Mouse (Mus musculus) lung, adult 18-20 months (tissue): Measurements from ENCODE around the gene Vangl1.
"Not testable (repeated sequence)": the region's sequence is repeated elsewhere in the genome, so short reads cannot be mapped to it uniquely, and the experiment has no call there.

ENCODE experiments used
- DNase-seq, 2 experiments: peaks; one replicate each; pipeline ENCODE4 v3.0.0; 2022; ENCODE audit warnings: mixed read lengths in 2 of 2

Gene Vangl1

DNA sequence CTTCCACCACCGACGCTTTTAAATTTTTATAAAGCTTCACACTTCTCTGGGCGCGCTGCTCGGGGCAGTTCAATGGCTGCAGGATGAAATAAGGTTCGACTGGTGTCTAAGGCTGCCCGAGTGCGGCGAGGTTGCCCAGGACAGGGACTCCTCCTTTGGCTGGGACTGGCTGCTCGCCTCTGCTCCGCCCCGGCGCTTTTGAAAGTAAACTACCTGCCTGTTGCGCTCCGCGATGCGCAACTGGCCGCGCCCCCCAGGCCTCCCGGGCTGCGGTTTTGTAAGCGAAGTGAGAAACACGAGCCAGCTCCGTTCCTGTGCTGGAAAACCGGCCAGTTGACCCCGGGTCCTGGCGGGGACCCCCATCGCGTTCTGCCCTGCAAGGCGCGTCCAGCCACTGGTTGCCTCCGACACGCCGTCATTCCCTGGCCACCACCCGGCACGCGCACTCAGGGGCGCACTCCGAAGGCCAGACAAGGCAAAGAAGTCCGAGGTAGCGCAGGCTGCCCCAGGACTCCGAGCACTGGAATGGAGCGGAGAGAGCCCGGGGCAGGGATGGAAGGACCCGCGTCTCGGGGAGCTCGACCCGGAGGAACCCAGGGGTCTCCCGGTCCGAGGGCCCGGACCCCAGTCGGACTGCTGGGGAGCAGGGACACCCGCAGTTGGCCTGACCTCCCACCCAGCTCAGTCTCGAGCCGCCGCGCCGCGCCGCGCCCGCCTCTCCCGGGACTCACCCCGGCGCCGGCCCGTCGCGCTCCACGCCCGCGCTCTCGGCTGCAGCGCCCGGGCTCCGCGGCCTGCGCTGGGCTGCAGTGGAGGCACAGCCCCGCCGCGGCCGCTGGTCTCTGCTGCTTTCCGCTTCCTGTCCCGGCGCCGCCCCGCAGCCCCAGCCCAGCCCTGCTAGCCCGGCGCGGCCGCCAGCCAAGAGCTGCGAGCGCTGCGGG is at the start of gene Vangl1:
Gene Vangl1 (minus strand): TSS at position 913 of the 941 bp plus-strand sequence.
- DNase-seq, result peak; percentile 74 to 80

DNA sequence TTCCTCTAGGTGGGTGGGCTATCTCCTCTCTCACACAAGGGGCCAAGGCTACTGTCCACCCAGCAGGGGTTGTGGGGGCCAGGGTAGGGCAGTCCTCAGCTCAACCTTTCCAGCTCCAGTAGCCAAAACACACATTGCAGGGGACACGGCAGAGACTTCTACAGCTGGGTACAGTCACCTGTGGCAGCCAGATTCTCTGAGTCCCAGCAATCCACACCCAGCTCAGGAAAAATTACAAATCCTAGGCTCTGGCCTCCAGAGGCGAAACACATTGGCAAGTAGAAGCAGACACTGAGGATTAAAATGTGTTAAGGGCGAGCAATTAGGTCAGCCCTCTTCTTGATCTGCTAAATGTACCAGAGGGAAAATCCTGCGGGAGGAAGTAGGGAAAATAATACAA is 49.1 kb upstream of the Vangl1 start:
- DNase-seq, result no peak

DNA sequence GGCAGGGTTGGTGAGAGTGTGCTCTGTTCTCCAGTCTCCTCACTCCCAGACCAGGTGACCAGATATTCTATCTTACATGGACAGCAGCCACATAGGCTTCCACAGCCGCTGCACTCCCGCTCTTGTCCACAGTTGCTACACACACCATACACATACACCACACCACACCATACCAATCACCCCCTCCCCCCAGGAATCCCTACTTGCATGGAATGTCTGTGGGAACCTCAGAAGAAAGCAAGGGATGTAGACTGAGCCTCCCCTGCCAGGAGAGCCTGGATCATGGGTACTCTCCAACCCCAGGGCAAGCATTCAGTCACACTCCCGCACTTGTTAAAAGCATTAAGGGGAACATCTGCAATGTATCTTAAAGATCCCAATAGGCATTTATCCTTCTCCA is 48.4 kb upstream of the Vangl1 start:
- DNase-seq, result no peak

DNA sequence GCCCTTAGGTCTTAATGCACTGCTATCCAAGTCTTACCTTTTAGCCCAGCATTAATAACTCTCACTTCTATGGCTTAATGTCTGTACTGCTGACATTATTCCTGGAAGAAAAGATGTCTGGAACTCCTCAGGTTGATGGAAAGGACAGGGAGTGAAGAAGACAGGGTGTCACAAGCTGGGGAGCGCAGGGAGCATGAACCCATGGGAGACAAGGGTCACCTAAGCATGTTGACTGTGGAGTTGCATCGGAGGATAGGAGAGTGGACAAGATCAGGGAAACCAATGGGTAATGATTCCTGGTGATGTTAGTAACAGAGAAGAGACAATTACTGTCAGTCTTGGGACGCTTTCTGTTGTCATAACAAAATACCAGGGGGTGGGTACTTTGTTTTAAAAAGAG is 46.4 kb upstream of the Vangl1 start:
- no peak for DNase-seq

DNA sequence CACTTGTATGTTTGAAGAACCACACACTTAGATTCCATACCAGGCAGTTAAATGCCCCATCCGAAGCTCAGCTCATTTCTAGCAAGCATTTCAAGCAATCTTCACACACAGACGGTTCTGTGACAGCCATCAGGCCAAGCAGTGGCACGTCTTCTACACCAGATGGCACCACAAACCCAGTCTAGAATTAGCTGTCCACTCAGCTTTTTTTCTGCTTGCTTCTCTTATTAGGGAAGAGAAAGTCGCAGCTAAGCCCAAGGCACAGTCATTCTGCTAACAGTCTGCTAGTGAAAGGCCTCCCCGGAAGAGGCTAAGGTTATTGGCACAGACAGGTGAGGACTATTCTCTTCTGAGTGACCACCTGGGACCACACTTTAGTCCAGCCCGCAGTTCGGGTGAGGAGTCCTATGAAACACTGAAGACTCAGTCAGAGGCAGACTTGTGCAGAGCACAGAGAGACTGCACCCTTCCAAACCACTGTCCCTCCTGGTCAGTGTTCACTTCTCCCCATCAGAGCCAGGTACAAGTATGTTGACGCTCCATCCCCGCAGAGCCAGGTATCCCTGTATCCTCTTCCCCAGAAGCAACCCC is 45.0 kb upstream of the Vangl1 start:
- peak; percentile 25 to 31 for DNase-seq

DNA sequence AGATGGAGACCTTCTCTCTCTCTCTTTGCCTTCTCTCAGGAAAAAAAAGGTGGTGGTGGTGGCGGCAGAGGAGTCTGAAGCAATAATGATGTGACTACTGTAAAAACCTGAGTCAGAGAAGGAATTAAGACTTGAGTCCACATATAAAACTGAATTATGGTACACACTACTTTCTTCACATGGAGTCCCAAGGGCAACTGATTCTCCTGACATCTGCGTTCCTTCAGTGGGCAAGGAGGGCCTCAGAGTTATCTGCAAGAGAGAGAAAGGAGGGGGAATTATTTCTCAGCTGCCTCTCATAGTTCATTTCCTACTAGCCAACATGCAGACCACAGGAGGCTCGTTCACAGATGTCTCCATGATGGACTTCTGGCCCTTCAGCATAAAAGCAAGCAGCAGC is 40.1 kb upstream of the Vangl1 start:
- DNase-seq, result no peak

DNA sequence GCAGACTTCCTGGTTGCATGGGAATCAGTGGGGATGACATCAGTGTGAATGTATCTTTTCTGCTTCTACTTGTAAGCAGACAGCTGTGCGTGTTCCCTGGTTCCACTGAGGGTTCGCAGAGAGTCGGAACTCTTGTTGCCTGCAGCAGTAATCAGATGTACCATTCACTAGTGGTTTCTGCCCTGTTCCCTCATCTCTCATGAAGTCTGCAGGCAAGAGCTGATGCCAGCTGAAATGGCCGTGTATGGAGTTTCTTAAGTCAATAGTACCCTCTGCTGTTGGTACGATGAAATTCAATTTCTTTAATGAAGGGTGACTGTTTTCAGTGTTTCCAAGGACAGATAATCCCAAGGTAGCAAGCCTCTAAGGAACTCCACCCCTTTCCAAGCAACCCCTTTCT is 38.4 kb upstream of the Vangl1 start:
- peak in 1 of 2 experiments; percentile 9 for DNase-seq

DNA sequence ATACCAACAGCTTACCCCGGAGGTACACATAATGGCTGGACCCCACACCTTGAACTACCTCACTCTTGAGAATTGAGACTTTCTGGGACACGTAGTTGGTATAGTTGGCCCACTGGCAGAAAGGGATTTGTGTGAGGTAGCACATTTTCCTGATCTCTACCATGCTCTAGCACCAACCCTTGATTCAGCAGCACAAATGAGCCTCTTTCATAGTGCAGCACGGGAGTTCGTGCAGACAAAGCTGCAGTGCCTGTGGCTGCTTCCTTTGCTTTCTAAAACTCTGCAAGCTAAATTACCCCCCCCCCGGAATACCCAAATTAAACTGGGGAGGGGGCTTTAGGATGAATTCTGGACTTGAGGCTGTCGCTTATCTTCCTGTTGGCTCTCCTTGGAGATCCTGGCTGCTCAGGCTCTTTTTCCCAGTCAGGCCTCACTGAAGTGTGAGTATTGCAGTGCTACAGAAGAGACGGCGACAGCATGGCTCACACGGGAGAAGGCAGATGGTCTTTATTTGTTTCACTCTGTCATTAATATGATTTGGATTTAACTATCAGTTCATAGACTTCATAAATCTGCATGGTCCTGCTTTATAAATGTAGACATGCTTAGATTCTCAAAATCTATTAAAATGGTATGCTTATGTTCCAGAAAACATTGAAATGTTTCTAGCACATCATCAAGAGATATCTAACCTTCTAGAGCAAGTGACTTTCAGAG is 27.1 kb upstream of the Vangl1 start:
- DNase-seq, result no peak

DNA sequence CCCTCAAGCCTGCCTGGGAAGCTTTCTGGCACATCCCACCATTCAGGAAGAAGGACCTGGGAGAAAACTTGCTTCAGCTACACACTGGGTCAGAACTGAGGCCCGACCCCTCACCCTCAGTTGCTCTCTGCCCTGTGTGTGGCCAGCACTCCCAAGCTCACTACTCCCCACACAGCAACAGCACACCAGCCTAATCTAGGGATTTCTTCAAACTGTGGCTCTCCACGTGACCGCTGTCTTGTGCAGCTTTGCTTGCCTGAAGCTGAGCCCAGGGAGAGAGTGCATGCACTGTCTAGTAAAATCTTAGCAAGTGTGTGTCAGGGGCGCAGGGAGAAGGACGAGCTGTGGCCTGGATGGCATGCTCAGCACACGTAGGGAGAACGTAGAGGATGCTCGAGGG is 18.3 kb upstream of the Vangl1 start:
- DNase-seq, result no peak

DNA sequence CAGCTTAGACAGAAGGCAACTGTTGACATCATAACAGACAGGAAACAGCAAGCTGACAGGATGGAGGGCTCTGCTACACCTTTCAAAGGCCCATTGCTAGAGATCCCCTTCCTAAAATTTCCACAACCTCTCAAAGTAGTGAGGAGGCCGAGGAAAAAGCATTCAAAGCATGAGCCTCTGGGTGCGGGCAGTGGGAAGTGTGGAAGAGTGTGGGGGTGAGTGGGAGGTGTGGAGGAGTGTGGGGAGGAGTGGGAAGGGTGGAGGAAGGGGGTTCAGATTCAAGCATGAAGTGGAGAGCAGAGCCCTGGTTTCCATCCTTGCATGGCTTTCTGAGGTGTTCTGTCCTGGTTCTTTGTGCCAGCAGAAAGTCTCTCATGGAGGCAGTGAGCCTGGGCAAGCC is 13.8 kb upstream of the Vangl1 start:
- DNase-seq, result no peak

DNA sequence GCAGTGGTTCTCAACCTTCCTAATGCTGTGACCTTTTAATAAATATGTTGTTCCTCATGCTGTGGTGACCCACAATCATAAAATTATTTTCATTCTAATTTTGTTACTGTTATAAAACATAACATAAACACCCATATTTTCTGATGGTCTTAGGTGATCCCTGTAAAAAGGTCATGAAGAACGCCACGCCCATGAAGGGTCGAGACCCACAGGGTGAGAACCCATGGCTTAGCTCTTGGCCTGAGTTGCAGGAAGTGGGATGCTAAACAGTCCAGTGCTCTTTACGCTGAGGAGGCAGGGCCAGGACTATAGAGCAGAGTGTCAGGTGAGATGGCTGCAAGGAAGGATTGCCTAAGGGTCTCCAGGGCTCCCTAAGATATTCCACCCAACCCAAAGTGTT is 10.2 kb upstream of the Vangl1 start:
- no peak for DNase-seq

DNA sequence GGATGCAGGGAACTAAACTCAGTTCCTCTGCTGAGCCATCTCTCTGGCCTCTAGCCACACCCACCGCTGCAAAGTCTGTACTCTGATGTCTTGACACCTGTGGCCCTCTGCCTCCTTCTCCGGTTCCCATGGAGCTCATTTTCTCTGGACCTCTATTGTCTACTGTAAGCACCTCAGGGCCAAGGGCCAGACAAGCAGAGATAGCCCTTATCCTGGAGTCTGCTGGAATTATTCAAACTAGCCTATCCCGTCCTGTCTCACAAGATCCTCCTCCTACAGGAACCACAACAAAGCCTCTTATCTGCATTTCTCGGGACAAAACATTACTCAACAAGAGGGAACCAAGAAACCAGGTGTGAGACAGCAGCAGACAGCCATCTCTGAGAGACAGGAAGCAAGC is 9.8 kb upstream of the Vangl1 start:
- no peak for DNase-seq

DNA sequence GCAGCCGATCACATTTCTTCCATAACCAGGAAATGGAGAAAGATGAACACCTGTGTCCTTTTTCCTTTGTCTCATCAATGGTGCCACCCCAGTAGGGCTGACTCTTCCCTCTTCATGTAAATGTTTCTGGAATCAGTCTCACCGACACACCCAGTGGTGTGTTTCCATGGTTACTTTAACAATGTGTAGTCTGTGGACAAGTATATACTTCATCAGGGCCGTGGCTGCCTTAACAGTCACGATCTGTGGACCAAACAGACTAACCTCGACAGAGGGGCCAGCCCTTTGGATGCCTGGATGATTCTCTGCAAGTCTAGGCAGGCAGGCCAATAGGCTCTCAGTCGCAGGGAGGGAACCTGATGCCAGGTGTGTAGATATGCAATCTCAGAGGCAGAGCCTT is 8.4 kb upstream of the Vangl1 start:
- no peak for DNase-seq

DNA sequence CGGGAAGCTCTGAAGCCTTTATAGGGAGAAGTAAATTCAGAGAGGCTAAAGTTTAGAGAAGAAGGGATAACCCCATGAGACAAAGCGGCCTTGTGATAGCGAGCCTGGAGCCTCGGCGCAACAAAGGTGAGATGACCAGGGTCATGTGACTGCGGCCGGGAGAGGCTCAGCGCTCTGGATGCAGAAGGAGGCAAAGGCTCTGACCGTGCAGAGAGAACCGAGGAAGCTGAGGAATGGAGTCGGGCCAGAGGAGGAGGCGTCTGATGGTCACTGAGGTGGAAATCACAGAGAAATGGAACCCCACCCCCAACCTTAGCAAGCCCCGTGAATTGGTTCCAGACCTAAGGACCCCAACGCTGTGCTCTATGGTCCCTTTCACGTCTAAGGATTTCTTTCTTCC is 7.8 kb upstream of the Vangl1 start:
- DNase-seq, result no peak

DNA sequence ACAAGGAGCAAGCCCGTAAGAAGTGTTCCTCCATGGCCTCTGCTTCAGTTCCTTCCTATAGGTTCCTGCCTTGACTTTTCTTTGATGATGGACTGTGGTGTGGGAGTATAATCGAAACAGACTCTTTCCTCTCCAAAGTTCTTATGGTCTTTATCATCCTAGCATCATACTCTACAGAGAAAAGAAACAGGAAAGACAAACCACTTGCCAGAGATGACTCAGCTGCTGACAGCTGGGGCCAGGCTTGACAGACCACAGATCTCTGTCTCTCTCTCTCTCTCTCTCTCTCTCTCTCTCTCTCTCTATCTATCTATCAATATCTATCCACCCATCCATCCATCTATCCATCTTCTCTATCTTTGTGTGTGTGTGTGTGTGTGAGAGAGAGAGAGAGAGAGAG is 6.8 kb upstream of the Vangl1 start:
- DNase-seq, result no peak

DNA sequence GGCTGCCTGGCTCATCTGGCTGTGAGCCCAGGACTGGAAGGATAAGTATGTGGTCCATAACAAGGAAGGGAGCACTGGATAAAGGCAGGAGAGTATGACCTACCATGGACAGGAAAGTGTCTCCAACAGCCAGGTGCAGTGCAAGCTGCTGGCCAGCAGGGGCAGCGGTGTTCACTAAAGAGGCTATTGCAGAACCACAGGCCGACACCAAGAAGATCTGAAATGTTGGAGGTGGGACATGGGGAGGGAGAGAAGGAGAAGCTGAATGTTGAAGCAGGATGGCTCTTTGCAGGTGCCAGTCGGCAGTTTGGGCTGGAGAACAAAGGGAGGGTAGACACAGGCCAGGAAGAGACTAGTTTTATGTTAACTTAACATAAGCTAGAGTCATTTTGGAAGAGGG is 6.3 kb upstream of the Vangl1 start:
- no peak for DNase-seq

DNA sequence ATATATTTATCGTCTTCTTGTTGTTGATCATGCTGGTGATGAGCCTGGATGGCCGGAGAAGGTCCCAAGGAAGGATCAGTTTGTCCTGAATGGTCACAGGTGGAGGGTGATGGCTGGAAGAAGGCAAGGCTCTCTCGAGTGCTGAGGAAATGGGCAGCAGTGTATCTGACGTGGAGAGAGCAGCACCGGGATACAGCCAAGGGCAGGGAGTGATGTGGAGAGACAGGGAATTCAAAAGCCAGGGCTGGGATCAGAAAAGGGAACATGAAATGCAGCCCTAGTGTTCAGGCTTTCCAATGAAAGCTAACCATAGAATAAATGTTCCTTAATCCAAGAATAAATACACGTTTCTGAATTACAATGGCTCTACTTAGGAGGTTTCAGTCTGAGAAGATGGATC is 4.4 kb upstream of the Vangl1 start:
- DNase-seq, result no peak

DNA sequence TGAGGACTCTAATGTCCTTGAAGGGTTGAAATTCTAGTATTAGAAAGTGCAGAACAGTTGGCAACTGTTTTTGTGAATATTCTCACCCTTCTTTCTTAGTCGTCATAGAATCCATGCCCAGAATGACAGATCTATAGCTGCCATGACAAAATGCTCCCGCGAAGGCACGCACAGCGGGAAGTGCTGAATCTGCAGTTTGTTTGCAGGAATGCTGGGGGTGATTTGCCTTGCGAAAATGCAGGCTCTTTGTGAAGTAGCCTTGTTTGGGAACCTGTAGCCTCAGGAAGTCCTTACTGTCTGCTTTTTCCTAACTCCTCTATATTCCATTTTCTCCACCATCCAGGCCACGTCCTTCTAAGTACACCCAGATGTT is 951 bp upstream of the Vangl1 start:
- DNase-seq, result no peak

DNA sequence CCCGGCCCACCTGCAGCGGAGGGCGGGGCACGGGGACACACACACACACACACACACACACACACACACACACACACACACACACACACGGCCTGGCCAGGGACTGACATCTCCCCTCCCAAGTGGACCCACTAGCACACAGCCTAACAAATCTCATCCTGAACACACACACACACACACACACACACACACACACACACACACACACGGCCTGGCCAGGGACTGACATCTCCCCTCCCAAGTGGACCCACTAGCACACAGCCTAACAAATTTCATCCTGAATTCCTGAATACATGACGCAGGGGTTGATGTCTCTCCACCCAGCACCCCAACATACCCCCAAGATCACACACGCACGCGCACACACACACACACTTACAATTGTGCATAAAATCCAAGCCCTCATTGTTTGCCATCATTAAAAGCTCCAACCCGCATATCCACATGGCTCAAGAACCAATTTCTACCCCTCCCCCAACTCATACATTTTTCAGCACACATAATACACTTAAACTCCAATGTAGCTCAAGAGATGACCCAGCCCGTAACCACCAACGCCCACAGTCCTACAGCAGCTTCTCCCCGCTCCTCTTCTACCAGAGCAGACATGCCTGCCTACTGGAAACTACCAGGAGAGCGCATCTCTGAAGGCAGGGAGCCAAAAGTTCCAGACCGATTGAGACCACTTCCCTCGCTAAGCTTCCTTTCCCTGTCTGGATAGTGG is 403 bp upstream of the Vangl1 start:
- not testable (repeated sequence) for DNase-seq

DNA sequence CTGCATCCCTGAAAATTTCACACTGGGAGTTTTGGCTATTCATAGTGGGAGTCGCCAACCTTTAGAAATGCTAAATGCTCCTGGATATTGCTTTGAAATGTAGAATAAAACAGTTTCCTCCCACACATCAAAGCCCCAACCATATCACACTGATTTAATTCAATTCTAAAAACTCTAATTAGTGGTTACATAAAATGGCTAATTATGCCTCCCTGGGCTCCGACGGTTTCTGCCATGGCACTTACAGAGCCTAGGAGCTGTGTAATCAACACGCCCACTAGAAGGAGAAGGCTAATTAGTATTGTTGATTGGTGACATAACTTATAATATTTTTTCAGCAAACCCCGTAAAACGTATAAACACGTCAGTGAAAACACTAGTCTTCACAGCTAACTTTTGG is 1.4 kb downstream of the Vangl1 start:
- no peak for DNase-seq

DNA sequence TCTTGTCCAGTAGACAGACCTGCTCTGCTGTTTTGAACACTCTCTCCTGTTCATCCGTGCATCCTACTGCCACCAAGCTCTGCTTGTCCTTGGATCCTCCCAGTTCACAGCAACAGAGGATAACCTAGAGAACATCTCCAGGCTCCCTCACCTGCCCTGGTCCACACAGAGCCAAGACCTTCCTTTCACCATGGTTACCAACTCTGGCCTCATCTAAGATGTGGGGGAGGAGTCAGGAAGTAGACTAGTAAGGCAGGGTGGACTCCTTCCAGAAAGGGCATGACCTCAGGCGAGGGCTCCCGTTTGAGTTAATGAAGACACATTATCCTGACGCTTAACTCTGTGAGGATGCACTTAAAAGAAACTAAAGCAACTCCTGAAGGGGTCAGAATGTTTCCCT is 4.5 kb downstream of the Vangl1 start:
- DNase-seq, result no peak

DNA sequence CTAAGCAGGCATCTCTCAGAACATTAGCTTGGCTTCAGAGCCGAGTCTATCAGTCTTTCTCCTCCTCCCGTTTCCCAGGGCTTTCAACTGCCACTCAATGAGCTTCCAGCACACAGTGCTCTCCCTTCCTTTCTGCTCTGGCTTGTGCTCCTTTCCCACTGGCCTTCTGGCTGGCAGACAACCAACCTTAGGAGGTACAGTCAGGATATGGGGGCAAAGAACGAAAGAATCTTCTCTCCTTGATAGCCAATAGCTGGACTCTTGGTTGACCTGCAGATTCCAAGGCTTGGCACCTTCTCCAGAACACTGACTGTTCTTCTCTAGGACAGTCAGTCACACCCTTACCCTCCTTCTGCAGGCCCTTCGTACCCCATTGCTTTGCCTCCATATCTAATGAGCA is 5.3 kb downstream of the Vangl1 start:
- no peak for DNase-seq

DNA sequence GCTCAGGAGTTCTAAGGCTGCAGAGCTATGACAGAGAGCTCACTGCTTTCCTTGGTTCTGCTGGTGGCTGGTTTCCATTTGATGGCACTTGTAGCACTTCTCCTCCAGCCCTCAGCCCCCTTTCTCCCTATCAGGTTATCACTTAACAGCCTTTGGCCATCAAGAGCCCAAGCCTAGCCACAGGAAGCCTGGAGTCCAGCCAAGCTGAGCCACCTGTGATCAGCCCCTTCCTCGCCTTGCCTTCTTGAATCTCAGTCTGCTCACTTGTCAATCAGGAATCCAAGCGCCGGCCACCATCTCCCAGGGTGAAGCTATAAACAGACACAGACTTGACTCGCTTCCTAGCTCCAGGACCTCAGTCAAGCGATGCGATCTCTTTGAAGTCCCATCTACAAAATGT is 6.0 kb downstream of the Vangl1 start:
- DNase-seq, result no peak
